Mouse (Mus musculus): Measurements from ENCODE around the gene Gucy2g. TPM values are rescaled to one million over a fixed set of nuclear protein-coding genes. Genes with fewer than 3 reads are reported as not detected.

Gene Gucy2g
- total RNA-seq (2022): not detected

GRCm38 (mm10) chr19:55241186-55241645, at the start of gene Gucy2g:
Gene Gucy2g, minus strand, starts transcription at chr19:55241236.
- no peak for DNase-seq (ENCODE audit: low spot score)

GRCm38 (mm10) chr19:55288974-55289373, 47.9 kb upstream of the Gucy2g start:
- no peak for DNase-seq (ENCODE audit: low spot score)

- no peak for DNase-seq (ENCODE audit: low spot score)
Measured at GRCm38 (mm10) chr19:55286034-55286433, 45.0 kb upstream of the Gucy2g start.

GRCm38 (mm10) chr19:55284093-55284492, 43.1 kb upstream of the Gucy2g start:
- DNase-seq (ENCODE audit: low spot score): no peak

- no peak for DNase-seq (ENCODE audit: low spot score)
Measured at GRCm38 (mm10) chr19:55276770-55277169, 35.7 kb upstream of the Gucy2g start.

GRCm38 (mm10) chr19:55276100-55276499, 35.1 kb upstream of the Gucy2g start:
- DNase-seq (ENCODE audit: low spot score): no peak

- no peak for DNase-seq (ENCODE audit: low spot score)
Measured at GRCm38 (mm10) chr19:55273340-55273739, 32.3 kb upstream of the Gucy2g start.

- no peak for DNase-seq (ENCODE audit: low spot score)
Measured at GRCm38 (mm10) chr19:55271448-55271847, 30.4 kb upstream of the Gucy2g start.

GRCm38 (mm10) chr19:55269051-55269450, 28.0 kb upstream of the Gucy2g start:
- DNase-seq (ENCODE audit: low spot score): no peak

- no peak for DNase-seq (ENCODE audit: low spot score)
Measured at GRCm38 (mm10) chr19:55268150-55268549, 27.1 kb upstream of the Gucy2g start.

- no peak for DNase-seq (ENCODE audit: low spot score)
Measured at GRCm38 (mm10) chr19:55266786-55267185, 25.8 kb upstream of the Gucy2g start.

GRCm38 (mm10) chr19:55265269-55265668, 24.2 kb upstream of the Gucy2g start:
- no peak for DNase-seq (ENCODE audit: low spot score)

GRCm38 (mm10) chr19:55260389-55261184, 19.6 kb upstream of the Gucy2g start:
- DNase-seq (ENCODE audit: low spot score): no peak

- no peak for DNase-seq (ENCODE audit: low spot score)
Measured at GRCm38 (mm10) chr19:55258514-55258913, 17.5 kb upstream of the Gucy2g start.

- no peak for DNase-seq (ENCODE audit: low spot score)
Measured at GRCm38 (mm10) chr19:55257656-55258375, 16.8 kb upstream of the Gucy2g start.

GRCm38 (mm10) chr19:55256156-55256555, 15.1 kb upstream of the Gucy2g start:
- DNase-seq (ENCODE audit: low spot score): no peak

GRCm38 (mm10) chr19:55254513-55255016, 13.5 kb upstream of the Gucy2g start:
- DNase-seq (ENCODE audit: low spot score): no peak

- peak; percentile 82 for DNase-seq (ENCODE audit: low spot score)
Measured at GRCm38 (mm10) chr19:55253570-55254441, 12.8 kb upstream of the Gucy2g start.

GRCm38 (mm10) chr19:55253239-55253569, 12.2 kb upstream of the Gucy2g start:
- no peak for DNase-seq (ENCODE audit: low spot score)

GRCm38 (mm10) chr19:55251383-55252124, 10.5 kb upstream of the Gucy2g start, which contains the start of gene Acsl5:
Gene Acsl5, plus strand, starts transcription at chr19:55251938.
- DNase-seq (ENCODE audit: low spot score): no peak

GRCm38 (mm10) chr19:55250451-55250850, 9.4 kb upstream of the Gucy2g start:
- no peak for DNase-seq (ENCODE audit: low spot score)
